Mouse (Mus musculus) adrenal gland, postnatal 4 days (tissue): ENCODE data around the gene Arl5a. TPM values are rescaled to one million over a fixed set of nuclear protein-coding genes. Genes with fewer than 3 reads are reported as not detected.
A peak's percentile ranks its signal among the peaks of the same experiment; 100 is the strongest.

ENCODE experiments used
- DNase-seq, 2 experiments: peaks; one replicate each; pipeline ENCODE4 v3.0.0; 2021 to 2022; ENCODE audit warnings: low spot score in 2 of 2, mixed read lengths in 2 of 2
- long read RNA-seq, 2 experiments: library from polyadenylated mRNA; stranded (forward); transcript quantifications; one replicate each; pipeline ENCODE4 v2.0.0; 2021
- total RNA-seq, 2 experiments: library from RNA; stranded (reverse); gene quantifications; 2 replicates each; pipeline ENCODE4 v1.2.3; 2021

The Arl5a gene
- 10 to 100 TPM; 46.1 to 50.9 TPM for total RNA-seq
- long read RNA-seq, experiment 1, full-length matches to known transcripts = 19 of 32 reads
- long read RNA-seq, experiment 1, partial matches to known transcripts = 0 of 32 reads
- long read RNA-seq, experiment 1, other reads (novel, unspliced or antisense) = 13 of 32 reads
- long read RNA-seq, experiment 2, full-length matches to known transcripts = 30 of 43 reads
- long read RNA-seq, experiment 2, partial matches to known transcripts = 0 of 43 reads
- long read RNA-seq, experiment 2, other reads (novel, unspliced or antisense) = 13 of 43 reads

GRCm38 (mm10) chr2:52424747-52425522, at the start of gene Arl5a:
Gene Arl5a, minus strand, starts transcription at chr2:52424901.
- DNase-seq = peak; percentile 95 to 100

GRCm38 (mm10) chr2:52471545-52472291, 47.0 kb upstream of the Arl5a start:
- no peak for DNase-seq

DNA sequence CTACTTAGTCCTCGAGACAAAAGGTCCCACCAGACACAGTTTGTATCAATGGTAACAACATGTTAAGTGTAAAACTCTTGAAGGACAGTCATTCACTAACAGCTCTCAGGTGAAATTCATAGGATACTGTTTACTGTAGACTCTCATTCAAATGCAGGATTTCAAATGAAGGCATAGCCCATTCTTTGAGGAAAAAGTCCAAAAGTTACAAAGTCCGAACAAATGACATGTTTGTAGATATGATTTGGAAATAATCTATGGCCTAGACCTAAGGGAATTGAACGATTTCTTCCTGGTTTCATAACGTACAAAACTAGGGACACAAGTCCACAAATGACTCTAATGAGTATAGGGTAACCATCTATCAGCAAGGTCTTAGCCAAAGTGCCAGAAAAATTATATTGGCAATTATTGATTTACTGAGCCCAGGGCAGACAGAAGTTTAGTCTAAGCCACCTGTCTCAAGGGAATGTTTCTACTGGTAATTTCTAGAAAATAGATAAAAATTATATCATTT, 45.4 kb upstream of the Arl5a start:
- DNase-seq = no peak

DNA sequence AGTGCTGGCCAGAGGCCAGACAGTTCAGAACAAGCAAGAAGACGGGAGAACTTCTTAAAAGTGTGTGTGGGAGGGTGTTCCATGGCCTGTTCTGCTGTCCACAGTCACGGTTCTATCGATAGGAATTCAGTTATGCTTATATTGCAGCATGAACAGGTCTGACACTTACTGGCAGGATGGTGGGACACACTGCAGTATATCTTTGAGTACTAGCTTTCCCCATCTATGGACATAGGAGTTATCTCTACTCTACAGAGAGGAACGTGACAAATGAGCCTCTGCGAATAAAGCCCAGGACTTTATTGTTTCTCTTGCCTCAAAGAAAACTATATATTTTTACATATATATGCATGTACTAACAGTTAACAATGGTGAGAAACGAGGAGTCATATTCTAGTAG, 42.9 kb upstream of the Arl5a start:
- no peak for DNase-seq

- no peak for DNase-seq
These were observed 36.7 kb upstream of the Arl5a start for GRCm38 (mm10) chr2:52461206-52461967.

DNA sequence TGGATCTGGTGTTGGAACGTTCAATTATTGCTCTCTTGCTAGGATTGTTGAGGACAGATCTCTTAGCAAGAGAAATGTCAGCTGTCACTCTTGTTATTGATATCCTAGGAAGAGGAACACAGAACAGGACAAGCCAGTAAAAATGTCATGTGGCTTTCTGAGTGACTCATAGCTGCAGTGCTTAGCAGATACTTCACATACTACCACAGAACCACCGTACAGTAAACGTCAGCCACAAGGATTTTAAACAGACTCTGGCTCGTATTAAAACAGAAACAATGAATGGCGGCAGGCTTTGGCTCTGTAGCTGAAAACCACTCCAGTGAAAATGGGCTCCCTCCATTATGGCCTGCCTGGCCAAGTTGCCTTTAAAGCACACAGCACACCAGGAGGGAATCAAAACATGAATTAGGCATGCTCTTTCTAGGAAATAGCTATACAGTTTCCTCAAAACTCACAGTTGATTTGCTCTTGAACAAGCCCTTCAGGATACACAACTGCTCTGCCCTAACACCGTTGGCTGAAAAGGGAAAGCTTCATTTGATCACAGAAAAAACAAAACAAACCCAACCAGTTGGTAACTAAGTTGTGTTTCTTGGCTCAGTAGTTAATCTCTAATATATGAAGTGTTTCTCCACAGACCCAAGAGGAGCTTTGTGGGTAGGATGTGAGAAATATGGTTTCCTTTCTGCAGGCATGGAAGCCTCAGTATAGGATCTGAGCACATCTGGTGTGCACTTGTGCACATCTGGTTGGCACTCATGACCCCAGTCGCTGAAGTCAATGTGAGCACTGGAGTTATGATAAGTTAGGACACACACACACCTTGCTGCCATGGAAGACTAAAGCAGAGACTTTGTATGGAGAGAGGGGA, 31.1 kb upstream of the Arl5a start:
- DNase-seq = no peak

DNA sequence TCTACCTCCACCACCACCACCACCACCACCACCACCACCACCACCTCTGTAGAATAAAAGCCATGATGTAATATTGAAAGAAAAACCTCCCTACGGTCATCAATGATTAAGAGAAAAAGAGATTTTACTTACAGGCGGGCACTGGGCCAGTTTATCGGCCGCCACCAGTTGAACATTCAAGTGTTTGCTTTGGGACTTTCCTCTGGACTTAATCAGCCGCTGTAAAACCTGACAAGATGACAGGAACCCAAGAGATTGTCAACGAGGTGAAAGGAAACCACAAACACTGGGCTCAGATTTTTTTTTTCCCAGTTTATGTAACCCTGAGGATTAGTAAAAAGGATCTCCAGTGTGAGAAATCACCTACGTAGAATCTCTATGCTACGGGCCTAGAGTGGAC, 25.1 kb upstream of the Arl5a start:
- no peak for DNase-seq

GRCm38 (mm10) chr2:52448916-52449315, 24.2 kb upstream of the Arl5a start:
- DNase-seq = no peak

DNA sequence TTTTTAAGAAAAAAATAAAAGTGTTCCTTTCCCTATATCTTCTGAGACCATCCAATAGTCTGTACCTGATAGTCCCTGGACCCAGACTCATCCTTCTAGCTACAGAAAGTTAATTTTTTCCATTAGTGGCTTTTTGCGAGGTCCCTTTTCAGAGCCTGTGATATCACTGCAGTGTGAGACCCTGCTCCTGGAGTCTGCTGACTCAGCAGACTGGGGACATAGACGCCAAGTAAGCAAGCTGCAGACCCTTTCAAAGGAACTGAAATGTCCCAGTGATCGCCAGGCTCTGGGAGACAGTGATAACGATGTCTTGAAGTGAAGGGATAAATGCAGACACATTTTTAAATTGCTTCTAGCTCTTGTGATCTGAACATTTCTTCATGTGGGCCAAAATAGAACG, 21.9 kb upstream of the Arl5a start:
- no peak for DNase-seq

- no peak for DNase-seq
These were observed 17.4 kb upstream of the Arl5a start for GRCm38 (mm10) chr2:52442125-52442524.

GRCm38 (mm10) chr2:52440420-52441015, 15.8 kb upstream of the Arl5a start:
- DNase-seq = no peak

- no peak for DNase-seq
These were observed 13.7 kb upstream of the Arl5a start for GRCm38 (mm10) chr2:52438437-52438836.

GRCm38 (mm10) chr2:52438013-52438412, 13.3 kb upstream of the Arl5a start:
- peak; percentile 24 to 58 for DNase-seq

DNA sequence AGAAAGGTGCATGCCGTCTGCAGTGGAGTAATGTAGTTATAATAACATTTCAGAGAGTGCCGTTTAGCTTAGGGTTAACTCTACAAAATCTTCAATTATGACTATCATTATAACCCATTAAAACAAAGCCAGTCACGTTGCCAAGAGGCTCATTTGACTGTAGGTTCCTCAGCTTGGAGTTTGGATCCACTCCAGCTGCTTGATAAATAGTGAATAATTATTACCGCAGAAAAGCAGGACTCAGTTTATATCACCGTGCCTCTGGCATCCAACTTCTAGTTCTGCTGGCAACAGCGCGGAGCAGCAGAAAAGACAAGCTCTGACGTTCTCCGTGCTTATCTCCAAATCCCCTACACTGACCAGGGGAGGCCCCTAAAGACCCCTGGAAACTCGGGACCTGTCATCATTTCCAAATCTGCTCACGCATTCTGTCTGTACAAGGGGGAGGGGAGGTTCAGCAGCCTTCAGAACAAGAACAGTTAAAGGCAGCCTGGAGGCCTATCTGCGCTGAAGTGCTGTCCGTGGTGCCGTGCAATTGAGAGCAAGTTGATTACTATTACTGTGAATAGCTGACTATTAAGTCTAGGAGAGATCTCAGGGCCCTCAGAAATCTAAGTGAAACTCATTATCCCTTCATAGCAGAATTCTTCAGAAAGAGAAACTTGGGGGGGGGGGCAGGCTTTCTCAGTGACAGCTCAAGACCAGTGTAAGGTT, 11.4 kb upstream of the Arl5a start:
- DNase-seq = no peak

DNA sequence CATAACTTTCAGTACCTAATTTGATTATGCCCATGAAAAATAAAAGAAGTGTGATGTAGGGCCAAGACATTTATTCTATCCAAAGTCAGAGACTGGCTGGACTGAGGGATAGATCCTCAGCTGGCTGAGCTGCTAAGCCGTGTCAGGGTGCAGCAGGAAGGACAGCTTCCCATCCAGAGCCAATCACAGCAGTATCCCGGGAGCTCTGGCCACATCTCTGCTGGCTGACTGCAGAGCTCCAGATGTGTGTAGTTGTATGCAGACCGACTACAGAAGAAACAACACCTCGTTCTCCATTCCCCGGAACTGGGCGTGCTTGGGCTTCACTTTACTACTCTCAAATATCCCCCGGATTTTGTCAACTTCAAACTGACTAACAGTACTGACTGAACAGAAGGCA, 8.7 kb upstream of the Arl5a start:
- no peak for DNase-seq

DNA sequence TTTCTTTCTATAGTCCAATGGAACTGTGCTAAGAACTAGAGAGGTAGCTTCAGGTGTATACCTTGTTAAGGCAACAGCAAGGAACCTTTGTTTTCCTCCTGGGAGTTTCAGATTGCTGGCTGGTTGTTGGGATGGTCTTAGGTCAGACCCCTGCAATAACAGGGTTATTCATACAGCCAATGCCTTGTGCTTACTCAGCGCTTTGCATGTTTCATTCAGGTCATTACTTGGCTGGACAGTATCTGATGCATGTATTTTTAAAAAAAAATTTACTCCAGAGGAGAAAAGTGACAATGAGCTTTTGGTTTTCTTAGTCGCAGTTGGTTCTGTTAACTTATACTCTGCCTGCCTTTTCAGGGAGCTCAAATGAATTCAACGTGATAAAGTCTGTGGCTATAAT, 2.7 kb upstream of the Arl5a start:
- no peak for DNase-seq

DNA sequence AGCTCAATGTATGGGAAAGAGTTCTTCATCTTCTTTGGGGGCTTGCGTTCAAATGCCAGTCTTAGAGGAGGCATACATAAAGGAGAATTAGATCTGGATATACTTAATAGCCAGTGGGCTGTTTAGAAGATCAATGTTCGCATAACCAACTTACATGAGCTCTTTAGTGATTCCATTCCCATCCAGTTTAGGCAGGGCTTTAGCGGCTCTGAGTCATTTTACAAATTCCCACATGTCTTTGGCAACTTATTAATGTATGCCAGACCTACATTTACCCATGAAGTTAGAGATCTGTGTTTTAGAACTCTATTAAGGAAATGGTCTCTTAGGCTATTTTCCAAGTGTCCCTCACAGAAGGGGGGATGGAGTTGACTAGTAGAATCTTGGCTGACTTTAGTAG, 1.3 kb upstream of the Arl5a start:
- DNase-seq = no peak

DNA sequence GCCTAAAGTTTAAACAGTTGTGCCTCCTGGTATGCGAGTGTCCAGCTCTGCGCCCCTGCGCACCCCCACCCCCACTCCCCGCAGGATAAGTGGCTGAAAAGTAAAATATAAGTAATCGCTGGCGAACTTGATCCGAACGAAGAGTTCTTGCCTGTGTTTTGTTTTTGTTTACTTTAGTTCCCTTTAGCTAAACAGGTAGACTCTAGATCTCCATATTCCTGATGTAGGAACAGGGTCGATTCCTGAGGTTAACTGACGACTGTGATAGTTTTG, 758 bp upstream of the Arl5a start:
- no peak for DNase-seq

GRCm38 (mm10) chr2:52424248-52424728, 413 bp downstream of the Arl5a start:
- peak in 1 of 2 experiments; percentile 19 for DNase-seq
